Mouse (Mus musculus) ES-Bruce4 (cell line): Measurements from ENCODE around the gene Zfp445.

Source experiments
- CTCF ChIP-seq: IDR thresholded peaks from one replicate; pipeline ENCODE4 v1.8.1; 2011; ENCODE audit warnings: low read depth, low read length
- POLR2A ChIP-seq: IDR thresholded peaks from one replicate; pipeline ENCODE4 v1.8.1; 2011; ENCODE audit warnings: low read length; ENCODE audit not compliant: insufficient read depth

GRCm38 (mm10) chr9:122812386-122812785, 53.4 kb downstream of the Zfp445 start:
- no peak for TF ChIP-seq POLR2A
- TF ChIP-seq CTCF = no peak
